Mouse (Mus musculus) testis, adult 2 months (tissue): Measurements from ENCODE around the gene Myo1b.

Experiments
- CTCF ChIP-seq: fragments of 200-500 bp; IDR thresholded peaks from 2 replicates; pipeline ENCODE4 v1.5.1; 2012; ENCODE audit warnings: low read depth, mild to moderate bottlenecking, inconsistent platforms, low read length, moderate library complexity; ENCODE audit not compliant: control insufficient read depth, insufficient read depth, insufficient replicate concordance
- POLR2A ChIP-seq: fragments of 200-500 bp; IDR thresholded peaks from 2 replicates; pipeline ENCODE4 v1.6.1; 2012; ENCODE audit warnings: low read depth, mild to moderate bottlenecking, inconsistent platforms, low read length, moderate library complexity; ENCODE audit not compliant: control insufficient read depth

DNA sequence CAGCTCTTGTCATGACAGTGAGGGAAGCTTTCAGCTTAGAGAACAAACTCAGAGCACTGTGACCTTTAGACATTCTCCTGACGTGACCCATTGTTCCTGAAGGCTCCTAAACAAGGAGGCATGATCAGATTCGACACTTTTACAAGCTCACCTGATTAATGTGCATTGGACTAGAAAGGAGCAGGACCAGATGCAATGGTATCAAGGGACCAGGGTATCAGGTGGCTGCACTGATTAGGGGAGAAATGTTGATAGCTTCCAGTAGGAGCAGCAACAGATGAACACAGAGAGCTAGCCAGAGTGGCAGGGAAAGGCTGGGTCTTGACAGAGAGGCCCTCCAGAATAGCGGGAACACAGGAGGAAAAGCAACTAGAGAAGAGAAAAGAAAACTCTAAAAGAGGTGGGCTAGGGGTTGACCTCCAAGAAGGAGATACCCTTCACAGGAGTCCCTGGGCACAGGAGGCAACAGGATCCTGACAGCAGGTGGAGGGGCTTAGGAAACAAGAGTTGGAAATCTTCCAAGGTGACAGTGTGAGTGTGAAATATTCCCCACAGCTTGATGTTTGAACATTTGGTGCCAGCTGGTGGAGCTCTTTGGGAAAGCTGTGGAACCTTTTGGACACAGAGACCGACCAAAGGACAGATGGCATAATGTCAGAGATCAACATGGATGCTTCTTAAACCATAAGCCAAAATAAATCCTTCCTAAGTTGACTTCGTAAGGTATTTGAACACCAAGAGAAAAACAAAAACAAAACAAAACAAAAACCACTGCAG lies 100.8 kb downstream of the Myo1b start:
- TF ChIP-seq CTCF (no peak), POLR2A (no peak)
